Comparison of ENCODE assay signal across 21 mouse cellular contexts in genomic region chr16:10336454-10337421, GRCm38 (mm10). TPM values are rescaled to one million over a fixed set of nuclear protein-coding genes. Genes with fewer than 3 reads are reported as not detected.
DNase-seq lines count a peak whose midpoint lies in the region; ATAC-seq and TF ChIP-seq lines count a peak whose summit lies in the region.
"Had no signal": no experiment of that assay in that cellular context is flagged by ENCODE, and none has a peak within 500 bp of the region (broad histone marks: within the 10 kb centered on the region; RNA-seq: fewer than 3 reads in every experiment).

No protein-coding gene starts in this region.

- WGBS in forebrain, embryonic 12.5 days = 95% methylated on average over 19 of the region's 19 CpGs

- no peaks in the 10 kb centered on the region for H3K27me3 ChIP-seq in forebrain, embryonic 12.5 days

- no peak for TF ChIP-seq POLR2A in brain, embryonic 14.5 days (IDR thresholded peaks at IDR 0.05; ENCODE audit: borderline replicate concordance, extremely low read depth, insufficient read depth, insufficient read length, poor library complexity, severe bottlenecking)

- H3K9me3 ChIP-seq in forebrain, embryonic 12.5 days = no peaks in the 10 kb centered on the region
- H3K9me3 ChIP-seq: limb, embryonic 10.5 days had no signal

- H3K4me2 ChIP-seq in forebrain, embryonic 12.5 days = no peak overlapping the region

- TF ChIP-seq CTCF in brain, embryonic 14.5 days (IDR thresholded peaks at IDR 0.05; ENCODE audit: borderline replicate concordance, extremely low read depth, insufficient read depth, insufficient read length) = no peak
- TF ChIP-seq CTCF in layer of hippocampus, adult 2 months (conservative IDR thresholded peaks at IDR 0.05) = no peak

- no peaks in the 10 kb centered on the region for H3K36me3 ChIP-seq in forebrain, embryonic 12.5 days (replicated peaks)
- H3K36me3 ChIP-seq: embryonic facial prominence, embryonic 10.5 days; limb, embryonic 10.5 days had no signal

- no peak for ATAC-seq in forebrain, embryonic 12.5 days (ENCODE audit: low FRiP score)
- ATAC-seq: inflammation-experienced regulatory T-cells, adult 6 months had no signal

- intact Hi-C loops in left cerebral cortex, postnatal 25 days (cut with DNase I) = no loop called here

- peak overlapping the region; percentile 94 for H3K27ac ChIP-seq in layer of hippocampus, adult 2 months
- H3K27ac ChIP-seq in forebrain, embryonic 12.5 days = no peak overlapping the region
- H3K27ac ChIP-seq: embryonic facial prominence, embryonic 10.5 days; limb, embryonic 10.5 days; liver, embryonic 14.5 days had no signal

- H3K9ac ChIP-seq in forebrain, embryonic 12.5 days = no peak overlapping the region
- H3K9ac ChIP-seq: liver, embryonic 14.5 days had no signal

- H3K4me1 ChIP-seq in forebrain, embryonic 12.5 days = no peaks in the 10 kb centered on the region

- no peak overlapping the region for H3K4me3 ChIP-seq in layer of hippocampus, adult 2 months
- H3K4me3 ChIP-seq in forebrain, embryonic 12.5 days (replicated peaks) = no peak overlapping the region
- H3K4me3 ChIP-seq: embryonic facial prominence, embryonic 10.5 days; erythroblast, embryonic 14.5 days; limb, embryonic 10.5 days had no signal

- DNase-seq in heart, adult 18-20 months = peak; percentile 40 to 59
- no peak for DNase-seq in heart, postnatal 4 days
- peak; percentile 27 for DNase-seq in ES-CJ7 (ENCODE audit: low read depth, low spot score)
- peak; percentile 18 for DNase-seq in brain, embryonic 14.5 days (ENCODE audit: low read depth)
- DNase-seq in layer of hippocampus, adult 2 months (ENCODE audit: low spot score in 2 of 2) = peak; percentile 36 to 39
- no peak for DNase-seq in cerebellum, postnatal 4 days (ENCODE audit: low spot score in 2 of 2)
- no peak for DNase-seq in left cerebral cortex, postnatal 25 days (ENCODE audit: low spot score in 2 of 2)
- DNase-seq: adrenal gland, postnatal 36 days; B cell, adult 2 months; cerebellum, postnatal 14 days; gastrocnemius, postnatal 25 days; midbrain, embryonic 14.5 days; spleen, adult 18-20 months; thymus, adult 18-20 months had no signal

RNA-seq across cellular contexts. Expression of gene Emp2, which starts 23.0 kb away (rescaled TPM):
- total RNA-seq in heart, adult 18-20 months (2021) = 10 to 100 TPM; 31.4 to 34.6 TPM
- total RNA-seq in heart, postnatal 4 days (2021) = 10 to 100 TPM; 41.5 to 42.5 TPM
- 6.8 and 9.9 TPM in 2 replicates for polyA plus RNA-seq in brain, embryonic 14.5 days (2012; rRNA removed)
- total RNA-seq in layer of hippocampus, adult 2 months (2021) = 10 to 100 TPM; 14.4 to 16.4 TPM
- 10 to 100 TPM; 13.8 to 14.5 TPM for total RNA-seq in left cerebral cortex, postnatal 25 days (2021)
- 2.6 and 3.6 TPM in 2 replicates for polyA plus RNA-seq in forebrain, embryonic 12.5 days (2016; fragmentation: Nextera tagmentation; extraction: Ambion mirVana)
- total RNA-seq: megakaryocyte progenitor cell, adult 5-6 weeks had no signal
- polyA plus RNA-seq: erythroblast, embryonic 14.5 days had no signal

RNA-seq across cellular contexts. Expression of gene Tekt5, which starts 58.6 kb away (rescaled TPM):
- not detected for total RNA-seq in heart, adult 18-20 months (2021)
- total RNA-seq in heart, postnatal 4 days (2021) = under 1 TPM; 0.33 to 0.34 TPM
- 3.8 and 6.5 TPM in 2 replicates for polyA plus RNA-seq in brain, embryonic 14.5 days (2012; rRNA removed)
- total RNA-seq in layer of hippocampus, adult 2 months (2021) = 1 to 10 TPM; 6.1 to 7.4 TPM
- 1 to 10 TPM; 6.5 to 8.6 TPM for total RNA-seq in left cerebral cortex, postnatal 25 days (2021)
- 0.14 and 0.18 TPM in 2 replicates for polyA plus RNA-seq in forebrain, embryonic 12.5 days (2016; fragmentation: Nextera tagmentation; extraction: Ambion mirVana)
- total RNA-seq: adrenal gland, postnatal 36 days; gastrocnemius, postnatal 25 days; megakaryocyte progenitor cell, adult 5-6 weeks had no signal
- polyA plus RNA-seq: erythroblast, embryonic 14.5 days; inflammation-experienced regulatory T-cells, adult 6 months; limb, embryonic 10.5 days had no signal

Comparison
In these comparisons a context has a peak if more than half of its experiments do, and no peak if none do; other contexts are left out.
1. DNase-seq: peak in heart, adult 18-20 months (2 of 2), ES-CJ7 (single experiment), brain, embryonic 14.5 days (single experiment) and layer of hippocampus, adult 2 months (2 of 2); none in heart, postnatal 4 days (single experiment), cerebellum, postnatal 4 days (0 of 2) and left cerebral cortex, postnatal 25 days (0 of 2).
2. RNA of gene Tekt5, which starts 58.6 kb away (total RNA-seq): 6.5 to 8.6 TPM in left cerebral cortex, postnatal 25 days and 6.1 to 7.4 TPM in layer of hippocampus, adult 2 months; 0.33 to 0.34 TPM in heart, postnatal 4 days and not detected in heart, adult 18-20 months; every median in the first group is over 4 times any median in the second.